8 mouse cellular contexts compared by ENCODE assay signal in genomic region chr8:120294982-120295870, GRCm38 (mm10).
DNase-seq lines count a peak whose midpoint lies in the region; ATAC-seq and TF ChIP-seq lines count a peak whose summit lies in the region.

No protein-coding gene starts in this region.

- TF ChIP-seq POLR2A in ES-Bruce4 (IDR thresholded peaks at IDR 0.05; ENCODE audit: insufficient read depth, low read length): no peak

- peak overlapping the region; percentile 44 for H3K4me3 ChIP-seq in ES-Bruce4 (ENCODE audit: low read depth, low read length)
- no peak overlapping the region for H3K4me3 ChIP-seq in hindbrain, embryonic 13.5 days
- peak overlapping the region; percentile 33 for H3K4me3 ChIP-seq in liver, embryonic 16.5 days (ENCODE audit: low read depth, low read length)

- no peak for TF ChIP-seq CTCF in ES-Bruce4 (IDR thresholded peaks at IDR 0.05; ENCODE audit: low read depth, low read length)

- H3K27me3 ChIP-seq in ES-Bruce4 (ENCODE audit: control insufficient read depth, insufficient read depth, low read length, poor library complexity, severe bottlenecking): no peaks in the 10 kb centered on the region
- no peaks in the 10 kb centered on the region; the same call in 1 of the 2 replicates for H3K27me3 ChIP-seq in hindbrain, embryonic 13.5 days
- H3K27me3 ChIP-seq in liver, embryonic 16.5 days (ENCODE audit: control insufficient read depth, insufficient read depth, low read depth, low read length): no peaks in the 10 kb centered on the region

- H3K9me3 ChIP-seq in ES-Bruce4 (replicated peaks; ENCODE audit: control insufficient read depth, insufficient read depth, low read length, poor library complexity, severe bottlenecking): no peaks in the 10 kb centered on the region
- no peaks in the 10 kb centered on the region for H3K9me3 ChIP-seq in hindbrain, embryonic 13.5 days
- H3K9me3 ChIP-seq in liver, embryonic 16.5 days (replicated peaks; ENCODE audit: control insufficient read depth, low read length): no peaks in the 10 kb centered on the region

- no peak for TF ChIP-seq EP300 in ES-Bruce4 (IDR thresholded peaks at IDR 0.05; ENCODE audit: insufficient read depth, low read depth, low read length)

- no peak overlapping the region for H3K4me2 ChIP-seq in hindbrain, embryonic 13.5 days
- H3K4me2 ChIP-seq in liver, embryonic 16.5 days (ENCODE audit: low read depth, low read length): peak overlapping the region; percentile 67

- peak; percentile 65 to 70 for DNase-seq in cerebellum, postnatal 10 days
- DNase-seq in cerebellum, adult 9-10 months: no peak
- DNase-seq in testis, postnatal 10 days (ENCODE audit: low spot score): no peak
- no peak for DNase-seq in cerebellum, adult 11 months
- no peak for DNase-seq in adrenal gland, postnatal 10 days

- no peak overlapping the region for H3K9ac ChIP-seq in ES-Bruce4 (ENCODE audit: low read depth, poor library complexity, severe bottlenecking)
- H3K9ac ChIP-seq in hindbrain, embryonic 13.5 days: peak overlapping the region; percentile 59
- peak overlapping the region; percentile 74 for H3K9ac ChIP-seq in liver, embryonic 16.5 days (ENCODE audit: low read depth, low read length)

- WGBS in hindbrain, embryonic 13.5 days: 20% methylated on average over 16 of the region's 17 CpGs
- 22% methylated on average over 17 of the region's 17 CpGs for WGBS in liver, embryonic 16.5 days (ENCODE audit: insufficient replicate concordance)

- 0 out of 2 replicates have a peak, but pooled peaks have one; percentile 15 for ATAC-seq in hindbrain, embryonic 13.5 days (ENCODE audit: low FRiP score)
- peak; percentile 48 for ATAC-seq in liver, embryonic 16.5 days (ENCODE audit: low read depth)

- no peak overlapping the region for H3K27ac ChIP-seq in ES-Bruce4 (ENCODE audit: insufficient read depth, low read length)
- peak overlapping the region; percentile 85 for H3K27ac ChIP-seq in hindbrain, embryonic 13.5 days
- peak overlapping the region; percentile 93 for H3K27ac ChIP-seq in liver, embryonic 16.5 days (ENCODE audit: low read length)

- H3K4me1 ChIP-seq in ES-Bruce4 (ENCODE audit: control insufficient read depth, insufficient read depth, low read length): no peaks in the 10 kb centered on the region
- H3K4me1 ChIP-seq in hindbrain, embryonic 13.5 days (replicated peaks): peaks cover 95% of the 10 kb centered on the region
- H3K4me1 ChIP-seq in liver, embryonic 16.5 days (ENCODE audit: control insufficient read depth, low read depth, low read length): peaks cover 57% of the 10 kb centered on the region

- no peaks in the 10 kb centered on the region for H3K36me3 ChIP-seq in ES-Bruce4 (ENCODE audit: control insufficient read depth, insufficient read depth, low read length, poor library complexity, severe bottlenecking)
- H3K36me3 ChIP-seq in hindbrain, embryonic 13.5 days: no peaks in the 10 kb centered on the region
- no peaks in the 10 kb centered on the region for H3K36me3 ChIP-seq in liver, embryonic 16.5 days (ENCODE audit: control insufficient read depth, insufficient read depth)

Comparison
In these comparisons a context has a peak if more than half of its experiments do, and no peak if none do; other contexts are left out.
1. DNase-seq: peak in cerebellum, postnatal 10 days (2 of 2); none in cerebellum, adult 9-10 months (single experiment), testis, postnatal 10 days (single experiment), cerebellum, adult 11 months (single experiment) and adrenal gland, postnatal 10 days (single experiment).